Mouse (Mus musculus) left cerebral cortex, postnatal 36 days (tissue): ENCODE data around the gene Arsk. TPM values are rescaled to one million over a fixed set of nuclear protein-coding genes. Genes with fewer than 3 reads are reported as not detected.

Experiments used
- DNase-seq, 2 experiments: peaks; one replicate each; pipeline ENCODE4 v3.0.0; 2021 to 2022; ENCODE audit warnings: low spot score in 2 of 2, mixed read lengths in 1 of 2
- intact Hi-C: fragments of 180-260 bp; cut with DNase I; formaldehyde crosslinking; loops from one replicate; pipeline ENCODE4 v1.15.1; 2025
- total RNA-seq, 2 experiments: library from RNA; stranded (reverse); gene quantifications; 2 replicates each; pipeline ENCODE4 v1.2.3; 2021

The Arsk gene
- 1 to 10 TPM; 4.5 to 5.3 TPM for total RNA-seq

- intact Hi-C loops = no loop called here
- DNase-seq = peak; percentile 92 to 93
Observed at GRCm38 (mm10) chr13:76098493-76099303, at the start of gene Arsk, which contains the start of gene Ttc37. Arsk (minus strand) TSS chr13:76098660. Ttc37 (plus strand) TSS chr13:76098734.

GRCm38 (mm10) chr13:76141117-76141808 is 42.8 kb upstream of the Arsk start:
- no peak for DNase-seq
- intact Hi-C loops = no loop called here

GRCm38 (mm10) chr13:76138862-76139261 is 40.4 kb upstream of the Arsk start:
- no peak for DNase-seq
- intact Hi-C loops = no loop called here

GRCm38 (mm10) chr13:76132415-76132814 is 34.0 kb upstream of the Arsk start:
- DNase-seq = no peak
- intact Hi-C loops = no loop called here

- DNase-seq = no peak
- intact Hi-C loops = no loop called here
Observed at GRCm38 (mm10) chr13:76128799-76129198, 30.3 kb upstream of the Arsk start.

- intact Hi-C loops = no loop called here
- DNase-seq = no peak
Observed at GRCm38 (mm10) chr13:76109069-76109824, 10.8 kb upstream of the Arsk start.

GRCm38 (mm10) chr13:76101989-76102388 is 3.5 kb upstream of the Arsk start:
- intact Hi-C loops = no loop called here
- DNase-seq = no peak

GRCm38 (mm10) chr13:76098116-76098492 is 356 bp downstream of the Arsk start:
- no peak for DNase-seq
- intact Hi-C loops = no loop called here

GRCm38 (mm10) chr13:76074323-76074722 is 24.1 kb downstream of the Arsk start:
- no peak for DNase-seq
- intact Hi-C loops = no loop called here

GRCm38 (mm10) chr13:76064363-76064945 is 34.0 kb downstream of the Arsk start:
- intact Hi-C loops = no loop called here
- no peak for DNase-seq

- no peak for DNase-seq
Observed at GRCm38 (mm10) chr13:76063548-76063947, 34.9 kb downstream of the Arsk start.

GRCm38 (mm10) chr13:76062569-76062968 is 35.9 kb downstream of the Arsk start:
- intact Hi-C loops = no loop called here

More at GRCm38 (mm10) chr13:76063548-76063947, 34.9 kb downstream of the Arsk start:
- intact Hi-C loops = no loop called here

GRCm38 (mm10) chr13:76062126-76062525 is 36.3 kb downstream of the Arsk start:
- no peak for DNase-seq
- intact Hi-C loops = no loop called here

More at GRCm38 (mm10) chr13:76062569-76062968, 35.9 kb downstream of the Arsk start:
- no peak for DNase-seq

- intact Hi-C loops = no loop called here
- no peak for DNase-seq
Observed at GRCm38 (mm10) chr13:76059591-76059990, 38.9 kb downstream of the Arsk start.

GRCm38 (mm10) chr13:76057267-76058069 is 41.0 kb downstream of the Arsk start:
- peak; percentile 18 to 20 for DNase-seq
- intact Hi-C loops = no loop called here

GRCm38 (mm10) chr13:76056896-76057266 is 41.6 kb downstream of the Arsk start, which contains the start of gene Gpr150:
Gpr150 (minus strand) TSS chr13:76056996.
- intact Hi-C loops = no loop called here
- no peak for DNase-seq

GRCm38 (mm10) chr13:76056261-76056724 is 42.2 kb downstream of the Arsk start:
- intact Hi-C loops = no loop called here
- DNase-seq = peak; percentile 78 to 83

GRCm38 (mm10) chr13:76055391-76056232 is 42.8 kb downstream of the Arsk start:
- peak; percentile 47 to 48 for DNase-seq
- intact Hi-C loops = no loop called here
